Mouse (Mus musculus): Measurements from ENCODE around the gene Tspo.
A peak's percentile ranks its signal among the peaks of the same experiment; 100 is the strongest.

Gene Tspo

GRCm38 (mm10) chr15:83563327-83563856 lies at the start of gene Tspo, which contains the start of gene Mcat:
Tspo (plus strand) TSS chr15:83563592.
Mcat (minus strand) TSS chr15:83563787.
- no peak for DNase-seq (ENCODE audit: low read depth, low spot score)

GRCm38 (mm10) chr15:83515018-83515417 lies 48.4 kb upstream of the Tspo start:
- peak; percentile 62 for DNase-seq (ENCODE audit: low read depth, low spot score)

GRCm38 (mm10) chr15:83518215-83519048 lies 45.0 kb upstream of the Tspo start:
- peak; percentile 75 for DNase-seq (ENCODE audit: low read depth, low spot score)

- no peak for DNase-seq (ENCODE audit: low read depth, low spot score)
Observed at GRCm38 (mm10) chr15:83520861-83521382, 42.5 kb upstream of the Tspo start.

GRCm38 (mm10) chr15:83523196-83523595 lies 40.2 kb upstream of the Tspo start:
- DNase-seq (ENCODE audit: low read depth, low spot score): no peak

GRCm38 (mm10) chr15:83523638-83524332 lies 39.6 kb upstream of the Tspo start:
- no peak for DNase-seq (ENCODE audit: low read depth, low spot score)

- DNase-seq (ENCODE audit: low read depth, low spot score): no peak
Observed at GRCm38 (mm10) chr15:83524333-83524729, 39.1 kb upstream of the Tspo start.

GRCm38 (mm10) chr15:83526424-83527091 lies 36.8 kb upstream of the Tspo start, which contains the start of gene Bik:
Bik (plus strand) TSS chr15:83526862.
- peak; percentile 12 for DNase-seq (ENCODE audit: low read depth, low spot score)

- DNase-seq (ENCODE audit: low read depth, low spot score): no peak
Observed at GRCm38 (mm10) chr15:83527092-83527437, 36.3 kb upstream of the Tspo start.

- DNase-seq (ENCODE audit: low read depth, low spot score): no peak
Observed at GRCm38 (mm10) chr15:83527747-83528146, 35.6 kb upstream of the Tspo start.

- no peak for DNase-seq (ENCODE audit: low read depth, low spot score)
Observed at GRCm38 (mm10) chr15:83528892-83529291, 34.5 kb upstream of the Tspo start.

GRCm38 (mm10) chr15:83529765-83530164 lies 33.6 kb upstream of the Tspo start:
- no peak for DNase-seq (ENCODE audit: low read depth, low spot score)

GRCm38 (mm10) chr15:83530233-83530632 lies 33.2 kb upstream of the Tspo start:
- no peak for DNase-seq (ENCODE audit: low read depth, low spot score)

- no peak for DNase-seq (ENCODE audit: low read depth, low spot score)
Observed at GRCm38 (mm10) chr15:83530688-83531087, 32.7 kb upstream of the Tspo start.

- no peak for DNase-seq (ENCODE audit: low read depth, low spot score)
Observed at GRCm38 (mm10) chr15:83531961-83532469, 31.4 kb upstream of the Tspo start.

- DNase-seq (ENCODE audit: low read depth, low spot score): no peak
Observed at GRCm38 (mm10) chr15:83532606-83533005, 30.8 kb upstream of the Tspo start.

- no peak for DNase-seq (ENCODE audit: low read depth, low spot score)
Observed at GRCm38 (mm10) chr15:83534960-83535889, 28.2 kb upstream of the Tspo start.

- no peak for DNase-seq (ENCODE audit: low read depth, low spot score)
Observed at GRCm38 (mm10) chr15:83535890-83536231, 27.5 kb upstream of the Tspo start.

GRCm38 (mm10) chr15:83538855-83539254 lies 24.5 kb upstream of the Tspo start:
- DNase-seq (ENCODE audit: low read depth, low spot score): no peak

- no peak for DNase-seq (ENCODE audit: low read depth, low spot score)
Observed at GRCm38 (mm10) chr15:83539905-83540304, 23.5 kb upstream of the Tspo start.
